Mouse (Mus musculus): ENCODE measurements around the gene Katnal1.

Gene Katnal1

DNA sequence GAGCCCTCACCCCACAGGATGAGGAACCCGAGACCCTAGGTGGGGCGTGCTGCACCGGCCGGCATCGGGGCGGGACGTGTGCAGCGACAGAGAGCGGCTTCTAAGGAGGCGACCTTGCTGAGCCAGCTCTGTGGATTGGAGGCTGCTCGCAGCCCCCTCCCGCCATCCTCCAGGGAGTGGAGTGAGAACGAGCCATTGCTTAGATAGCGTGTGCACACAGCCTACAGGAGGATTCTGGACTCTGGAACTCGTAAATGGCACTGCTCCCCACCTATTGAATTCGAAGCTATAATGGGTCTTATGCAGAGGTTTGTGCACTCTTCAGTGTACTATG is at the start of gene Katnal1:
Katnal1 (minus strand) TSS at position 205 of the 334 bp plus-strand sequence.
- DNase-seq (ENCODE audit: extremely low spot score, low read depth, low spot score): no peak

DNA sequence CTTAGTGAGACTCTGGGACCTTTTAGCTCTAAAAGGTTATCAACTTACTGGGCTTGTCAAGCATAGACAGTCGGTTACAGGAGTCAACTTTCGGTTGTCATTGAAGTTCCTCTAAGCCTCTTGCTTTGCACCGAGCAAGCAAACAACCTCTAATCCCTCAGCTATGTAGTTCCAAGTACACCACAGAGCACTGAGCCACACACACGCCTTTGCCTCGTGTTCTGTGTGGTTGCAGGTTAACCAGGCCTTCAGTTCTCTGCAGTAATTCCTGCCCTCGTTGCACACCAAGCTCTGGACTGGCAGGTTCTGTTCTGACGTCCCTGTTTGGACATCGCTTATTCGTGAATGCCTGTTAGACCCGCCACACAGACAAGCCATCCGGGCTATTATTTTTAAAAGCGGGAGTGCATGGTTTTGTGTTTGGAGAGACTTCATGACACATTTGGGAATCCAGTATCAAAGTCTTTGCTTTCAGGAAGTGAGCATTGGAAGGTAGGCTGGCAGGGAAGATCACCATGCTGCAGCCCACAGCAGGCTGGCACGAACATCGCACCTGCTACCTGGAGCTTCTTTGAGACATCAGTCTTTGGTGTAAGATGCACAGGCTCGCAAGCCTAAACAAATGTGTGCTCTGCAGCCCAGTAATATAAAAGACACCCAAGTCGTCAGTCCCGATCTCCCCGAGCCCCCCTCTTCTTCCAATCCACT is 49.5 kb upstream of the Katnal1 start:
- no peak for DNase-seq (ENCODE audit: extremely low spot score, low read depth, low spot score)

DNA sequence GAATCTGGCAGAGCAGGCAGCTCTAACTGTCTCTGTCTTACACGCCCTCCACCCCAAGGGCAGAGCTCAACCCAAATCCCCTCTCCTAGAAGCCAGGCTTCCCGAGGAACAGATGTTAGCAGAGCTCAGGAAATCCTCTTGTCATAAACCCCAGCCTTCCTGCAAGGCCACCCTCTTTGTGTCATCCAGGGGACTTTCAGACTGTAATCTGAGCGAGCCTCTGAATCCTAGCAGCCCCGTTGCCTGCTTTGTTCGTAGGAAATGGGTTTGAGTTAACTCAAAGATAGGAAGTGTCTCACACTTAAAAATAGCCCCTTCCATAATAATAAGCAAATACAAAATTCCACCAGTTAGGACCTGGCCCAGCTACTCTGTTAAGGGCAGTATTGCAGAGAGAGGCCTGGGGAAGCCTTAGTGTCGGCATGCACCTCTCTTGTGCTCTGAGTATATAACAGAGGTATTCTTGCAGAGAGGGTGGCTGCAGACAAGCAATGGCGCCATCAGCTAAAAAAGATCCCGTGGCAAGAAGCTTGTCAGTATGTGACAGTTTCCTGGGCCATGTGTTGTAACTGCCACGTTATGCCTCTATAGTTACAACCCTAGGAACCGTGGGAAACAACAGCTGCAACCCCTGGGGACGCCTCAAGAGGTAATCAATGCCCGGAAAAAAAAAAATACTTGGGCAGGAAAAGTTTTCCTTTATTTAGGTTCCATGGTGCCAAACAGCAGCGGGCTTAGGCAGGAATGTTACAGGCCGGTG is 48.8 kb upstream of the Katnal1 start:
- DNase-seq (ENCODE audit: extremely low spot score, low read depth, low spot score): no peak

DNA sequence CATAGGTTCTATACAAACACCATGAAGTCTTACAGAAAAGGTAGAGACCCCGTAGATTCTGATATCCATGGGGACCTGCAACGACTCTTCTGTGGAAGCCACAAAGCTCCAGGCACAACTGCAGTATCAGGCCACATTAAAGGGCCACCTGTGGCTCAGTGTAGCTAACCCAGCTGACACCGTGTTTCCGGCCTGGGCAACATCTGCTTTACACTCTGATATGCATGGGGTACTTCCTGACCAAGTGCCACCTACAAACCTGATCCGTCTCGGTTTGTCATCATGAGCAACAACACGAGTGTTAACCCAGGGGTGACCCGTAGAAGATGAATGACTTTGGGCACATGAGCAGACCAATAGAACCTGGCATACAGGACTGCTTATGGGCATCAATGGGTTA is 47.8 kb upstream of the Katnal1 start:
- DNase-seq (ENCODE audit: extremely low spot score, low read depth, low spot score): no peak

DNA sequence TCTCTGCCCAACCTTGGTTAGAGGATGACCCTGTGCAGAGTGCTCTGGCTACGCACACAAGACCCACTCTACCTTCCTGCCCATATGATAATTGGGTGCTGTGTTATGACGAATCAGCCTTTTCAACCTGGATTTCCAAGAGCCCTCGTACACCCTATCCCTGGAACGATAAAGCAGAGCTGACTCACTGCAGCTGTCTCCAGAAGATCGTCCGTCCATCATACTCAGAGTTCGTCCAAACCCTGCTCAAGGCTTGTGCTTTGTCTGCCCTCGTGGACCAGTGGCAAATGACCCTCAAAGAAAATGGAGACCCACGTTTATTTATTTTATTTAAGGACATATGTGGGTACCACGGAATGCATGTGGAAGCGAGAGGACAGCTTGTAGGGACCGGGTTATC is 45.9 kb upstream of the Katnal1 start:
- no peak for DNase-seq (ENCODE audit: extremely low spot score, low read depth, low spot score)

DNA sequence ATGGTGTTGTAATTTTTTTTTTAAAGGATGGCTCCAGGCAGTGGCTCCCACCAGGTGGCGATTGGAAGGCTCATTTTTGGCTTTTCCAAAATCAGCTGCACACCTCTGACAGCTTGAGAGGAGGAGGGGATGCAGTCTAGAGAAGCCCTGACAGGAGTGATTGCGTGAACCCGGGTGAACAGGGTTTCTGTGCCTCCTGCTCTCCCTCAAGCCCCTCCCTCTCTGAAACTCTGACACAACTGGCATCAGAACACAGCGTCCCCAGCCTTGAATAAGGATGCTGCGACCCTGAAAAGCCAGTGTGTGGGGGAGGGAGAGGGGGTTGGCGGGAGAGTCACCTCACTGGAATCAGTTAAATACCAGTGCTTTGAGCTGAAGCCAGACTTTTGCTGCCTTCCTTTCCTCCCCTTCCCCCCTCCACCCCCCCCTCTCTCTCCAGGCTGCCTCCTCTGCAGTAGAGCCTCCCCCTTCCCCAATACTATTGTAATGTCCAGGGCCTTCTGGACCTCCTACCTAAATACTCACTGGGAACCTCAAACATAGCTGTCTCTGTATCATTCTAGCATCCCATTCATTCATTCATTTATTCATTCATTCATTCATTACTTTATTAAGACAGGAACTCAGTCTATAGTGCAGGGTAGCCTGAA is 44.0 kb upstream of the Katnal1 start:
- no peak for DNase-seq (ENCODE audit: extremely low spot score, low read depth, low spot score)

DNA sequence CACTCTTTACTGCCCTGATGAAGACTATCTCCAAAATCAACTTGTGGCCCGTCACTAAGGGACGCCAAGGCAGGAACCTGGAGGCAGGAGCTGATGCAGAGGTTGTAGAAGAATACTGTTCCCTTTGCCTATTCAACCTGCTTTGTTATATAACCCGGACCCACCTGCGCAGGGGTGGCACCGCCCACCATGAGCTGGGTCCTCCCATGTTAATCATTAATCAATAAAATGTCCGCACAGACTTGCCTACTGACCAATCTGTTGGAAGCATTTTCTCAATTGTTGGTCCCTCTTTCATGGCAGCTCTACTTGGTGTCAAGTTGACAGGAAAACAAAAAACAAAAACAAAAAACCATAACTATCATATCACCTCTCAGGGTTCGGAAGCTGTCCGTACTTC is 43.0 kb upstream of the Katnal1 start:
- no peak for DNase-seq (ENCODE audit: extremely low spot score, low read depth, low spot score)

DNA sequence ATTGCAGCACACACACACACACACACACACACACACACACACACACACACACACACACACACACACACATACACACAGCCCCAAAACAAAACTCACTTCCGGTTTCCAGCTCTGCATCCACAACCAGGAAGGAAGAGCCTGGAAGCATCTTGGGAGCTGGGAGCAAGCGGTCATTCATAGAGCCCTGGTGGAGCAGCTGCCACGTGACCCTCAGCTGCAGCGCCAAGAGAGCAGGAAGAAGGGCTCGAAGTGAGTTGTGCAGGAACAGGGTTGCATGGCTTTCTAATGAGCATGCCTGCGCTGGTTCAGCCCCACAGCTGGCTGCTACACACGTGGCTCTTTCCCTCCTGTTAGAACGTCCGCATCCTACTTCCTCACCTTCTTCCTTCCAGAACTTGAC is 40.5 kb upstream of the Katnal1 start:
- no peak for DNase-seq (ENCODE audit: extremely low spot score, low read depth, low spot score)

DNA sequence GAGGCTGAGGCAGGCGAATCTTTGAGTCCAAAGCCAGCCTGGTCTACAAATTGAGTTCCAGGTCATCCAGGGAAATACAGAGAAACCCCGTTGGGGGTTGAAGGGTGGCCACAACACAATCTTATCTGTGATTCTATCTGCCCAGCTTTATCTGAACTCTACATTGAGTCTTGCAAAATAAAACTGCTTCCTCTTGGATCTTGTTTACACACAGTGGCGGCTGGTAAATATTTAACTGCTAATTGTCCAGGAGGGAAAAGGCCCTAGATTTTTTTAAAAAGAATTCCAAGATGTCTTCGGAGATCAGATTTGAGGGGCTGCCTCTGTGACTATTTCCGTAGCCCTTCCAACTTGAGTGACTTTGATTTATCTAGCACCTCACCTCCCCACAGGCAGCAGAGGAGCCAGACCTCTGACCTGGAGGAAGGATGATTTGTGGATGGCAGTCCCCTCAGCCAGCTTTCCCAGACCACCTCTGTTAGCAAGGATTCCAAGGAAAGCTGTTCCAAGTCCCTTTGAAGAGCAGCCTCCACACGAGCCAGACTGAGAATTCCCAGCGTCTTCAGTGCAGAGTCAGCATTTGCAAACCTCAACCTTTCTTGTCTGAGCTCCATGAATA is 39.9 kb upstream of the Katnal1 start:
- DNase-seq (ENCODE audit: extremely low spot score, low read depth, low spot score): no peak

DNA sequence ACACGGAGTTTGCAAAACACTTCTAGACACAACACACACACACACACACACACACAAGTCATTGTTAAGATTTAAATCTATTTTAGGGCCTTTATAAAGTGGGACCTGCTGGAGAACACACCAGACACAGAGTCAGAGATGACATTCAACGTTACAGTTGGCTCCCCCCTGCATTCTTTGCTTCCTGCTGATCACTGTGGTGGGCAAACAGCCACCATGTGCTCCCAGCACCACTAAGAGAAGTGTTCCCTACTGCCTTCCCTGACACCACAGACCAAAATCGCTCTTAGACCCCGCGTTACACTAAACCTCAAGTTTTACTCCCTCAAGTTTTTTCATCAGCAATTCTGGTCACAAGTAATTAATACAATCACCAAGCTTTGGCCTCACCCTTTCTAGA is 39.1 kb upstream of the Katnal1 start:
- DNase-seq (ENCODE audit: extremely low spot score, low read depth, low spot score): no peak

DNA sequence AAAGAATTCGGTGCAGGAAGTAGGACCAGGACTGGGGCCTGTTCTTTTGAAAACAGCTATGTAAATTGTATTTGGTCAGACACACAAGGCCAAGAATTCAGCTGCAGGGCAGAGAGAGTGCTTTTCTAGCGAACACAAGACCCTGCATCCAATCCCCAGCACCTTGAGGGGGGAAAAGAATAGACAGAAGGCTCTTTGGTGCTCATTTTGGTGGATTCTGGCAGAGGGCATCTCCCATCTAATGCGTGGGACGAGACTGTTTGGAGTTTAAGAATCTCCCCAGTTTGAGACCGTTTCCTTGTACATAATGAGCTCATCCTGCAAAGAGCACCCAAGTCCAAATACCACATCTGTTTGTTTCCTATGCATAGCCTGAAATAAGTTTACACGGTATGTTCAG is 37.3 kb upstream of the Katnal1 start:
- DNase-seq (ENCODE audit: extremely low spot score, low read depth, low spot score): no peak

DNA sequence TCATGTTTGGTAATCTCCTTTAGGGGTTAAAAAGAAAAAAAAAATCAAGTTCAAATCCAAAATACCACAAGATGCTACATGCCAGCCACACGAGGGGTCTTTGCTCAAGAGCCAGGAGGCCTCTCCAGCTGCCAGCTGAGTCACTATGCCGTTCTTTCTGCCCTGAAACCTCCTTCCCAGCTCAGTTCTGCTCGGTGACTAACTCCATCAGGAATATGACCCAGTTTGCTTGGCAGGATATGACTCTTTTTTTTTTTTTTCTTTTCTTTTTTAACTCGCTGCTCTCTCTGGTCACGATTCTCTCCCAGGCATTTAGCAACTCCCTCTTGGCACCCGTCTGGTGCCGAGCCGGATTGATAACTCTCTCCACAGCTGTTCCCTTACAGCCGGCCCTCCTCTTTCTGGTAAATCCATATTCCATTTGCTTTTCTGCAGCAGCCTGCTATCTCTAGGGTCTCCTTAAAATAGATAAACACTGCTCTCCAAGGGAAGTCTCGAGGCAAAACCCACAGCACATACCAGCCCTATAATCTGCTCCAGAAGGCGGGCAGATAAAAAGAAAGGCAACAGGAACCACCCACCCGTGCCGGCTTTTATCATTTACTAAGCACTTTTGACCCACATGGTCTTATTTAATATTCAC is 36.7 kb upstream of the Katnal1 start:
- DNase-seq (ENCODE audit: extremely low spot score, low read depth, low spot score): no peak

DNA sequence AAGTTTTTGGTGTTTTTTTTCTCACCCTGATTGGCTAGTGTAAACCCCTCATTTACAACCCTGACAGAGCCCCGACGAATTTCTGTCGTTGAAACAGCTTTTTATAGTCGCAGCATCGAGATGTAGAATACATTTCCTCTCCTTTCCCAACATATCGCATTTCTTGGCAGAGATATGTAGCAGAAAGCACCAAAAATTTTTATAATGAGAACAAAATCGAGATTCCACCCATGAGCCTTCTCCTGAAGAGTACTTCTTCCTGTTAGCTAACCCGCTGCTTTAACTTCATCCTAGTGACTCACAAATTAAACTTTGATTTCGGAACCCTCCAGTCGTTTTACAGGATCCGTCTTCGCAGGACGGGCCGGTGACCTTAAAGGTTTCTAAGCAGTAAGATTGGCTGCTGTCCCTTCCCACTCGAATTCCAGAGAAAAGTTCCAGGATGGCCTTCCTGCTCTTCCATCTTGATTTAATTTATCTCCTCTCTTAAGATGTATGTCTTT is 36.0 kb upstream of the Katnal1 start:
- no peak for DNase-seq (ENCODE audit: extremely low spot score, low read depth, low spot score)

DNA sequence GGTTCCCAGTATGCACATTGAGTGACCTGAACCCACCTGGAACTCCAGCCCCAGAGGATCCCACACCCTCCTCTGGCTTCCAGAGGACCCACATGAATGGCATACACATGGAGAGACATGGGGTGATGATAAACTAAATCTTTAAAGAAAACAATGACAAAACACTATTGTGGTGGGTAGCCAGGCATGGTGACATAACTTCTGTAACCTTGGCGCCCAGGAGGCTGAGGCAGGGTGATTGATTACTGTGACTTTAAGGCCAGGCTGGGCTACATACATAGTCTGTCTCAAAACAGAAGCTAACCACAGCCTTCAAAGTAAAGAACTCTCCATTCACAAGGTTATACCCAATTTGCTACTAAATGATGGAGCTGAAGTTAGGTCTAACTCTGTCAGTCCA is 35.1 kb upstream of the Katnal1 start:
- DNase-seq (ENCODE audit: extremely low spot score, low read depth, low spot score): no peak

DNA sequence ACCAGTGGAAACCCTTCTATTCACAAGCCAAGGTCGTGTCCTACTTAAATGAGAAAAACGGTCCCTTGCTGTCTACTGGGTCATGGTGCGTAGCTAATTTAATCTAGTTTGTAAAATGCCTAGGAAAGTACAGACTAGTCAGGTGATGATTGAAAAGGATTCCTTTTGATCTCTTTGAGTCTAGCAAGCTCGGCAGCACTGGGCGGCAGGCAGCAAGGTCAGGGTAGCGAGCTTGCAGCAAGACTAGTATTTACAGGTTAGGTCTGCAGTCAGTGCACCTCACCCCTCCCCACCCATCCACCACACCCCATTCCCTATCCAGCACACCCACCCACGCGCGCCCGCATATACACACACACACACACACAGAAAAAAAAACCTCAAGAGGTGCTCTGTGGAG is 31.1 kb upstream of the Katnal1 start:
- DNase-seq (ENCODE audit: extremely low spot score, low read depth, low spot score): no peak

DNA sequence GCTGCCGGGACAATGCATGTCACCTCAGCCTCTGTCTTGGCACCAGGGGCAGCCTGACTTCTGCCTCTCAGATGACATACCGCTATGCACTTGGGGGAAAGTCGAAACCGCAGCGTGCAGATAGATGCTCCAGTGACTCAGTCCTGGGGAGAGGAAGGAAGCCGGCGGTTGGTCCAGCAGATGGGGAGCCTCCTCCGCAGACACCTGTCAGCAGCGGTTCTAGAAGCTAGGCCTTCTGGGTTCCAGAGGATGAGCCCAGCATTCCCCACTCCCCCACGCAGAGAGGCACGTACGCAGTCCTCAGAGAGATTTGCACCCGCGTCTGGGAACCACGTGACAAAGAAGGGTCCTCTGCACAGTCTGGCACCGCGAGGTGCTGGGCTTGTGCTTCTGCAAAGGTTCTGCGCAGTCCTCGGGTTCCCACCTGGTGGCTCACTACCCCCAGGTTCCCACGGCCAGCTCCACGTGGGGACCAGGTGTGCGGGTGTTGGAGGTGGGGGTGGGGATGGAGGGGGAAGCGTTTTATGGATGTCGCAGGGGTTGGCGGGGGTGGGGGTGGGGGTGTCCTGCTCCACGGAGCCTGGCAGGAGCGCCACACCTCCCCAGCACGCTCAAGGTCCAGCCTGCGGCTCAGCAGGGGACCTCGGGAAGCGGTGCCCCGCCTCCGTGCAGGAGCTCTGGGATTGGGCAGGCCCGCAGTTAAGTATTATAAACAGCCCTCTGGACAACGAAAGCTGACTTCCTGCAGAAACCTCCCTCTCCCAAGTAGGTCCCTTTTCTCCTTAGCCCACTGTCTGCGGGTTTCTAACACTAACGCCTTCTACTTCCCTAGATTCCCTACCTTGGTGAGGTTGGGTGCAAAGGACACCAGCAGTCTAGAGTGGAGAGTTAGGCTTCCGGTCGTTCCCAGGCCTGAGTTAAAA is 30.2 kb upstream of the Katnal1 start:
- no peak for DNase-seq (ENCODE audit: extremely low spot score, low read depth, low spot score)

DNA sequence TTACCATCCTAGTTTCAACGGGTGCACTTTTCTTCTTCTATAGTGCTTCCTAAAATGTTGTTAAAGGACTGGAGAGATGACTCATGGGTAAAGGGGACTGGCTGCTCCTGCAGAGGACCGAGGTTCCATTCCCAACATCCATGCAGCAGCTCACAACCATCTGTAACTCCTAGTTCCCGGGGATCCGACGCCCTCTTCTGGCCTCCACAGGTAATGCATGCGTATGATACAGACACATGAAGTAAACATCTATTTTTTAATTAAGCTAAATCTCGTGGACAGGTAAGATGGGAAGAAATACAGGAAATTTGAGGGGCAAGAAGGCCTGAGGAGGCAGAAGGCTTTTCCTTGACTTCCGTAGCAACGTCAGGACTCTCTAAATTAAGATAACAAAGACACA is 29.2 kb upstream of the Katnal1 start:
- no peak for DNase-seq (ENCODE audit: extremely low spot score, low read depth, low spot score)

DNA sequence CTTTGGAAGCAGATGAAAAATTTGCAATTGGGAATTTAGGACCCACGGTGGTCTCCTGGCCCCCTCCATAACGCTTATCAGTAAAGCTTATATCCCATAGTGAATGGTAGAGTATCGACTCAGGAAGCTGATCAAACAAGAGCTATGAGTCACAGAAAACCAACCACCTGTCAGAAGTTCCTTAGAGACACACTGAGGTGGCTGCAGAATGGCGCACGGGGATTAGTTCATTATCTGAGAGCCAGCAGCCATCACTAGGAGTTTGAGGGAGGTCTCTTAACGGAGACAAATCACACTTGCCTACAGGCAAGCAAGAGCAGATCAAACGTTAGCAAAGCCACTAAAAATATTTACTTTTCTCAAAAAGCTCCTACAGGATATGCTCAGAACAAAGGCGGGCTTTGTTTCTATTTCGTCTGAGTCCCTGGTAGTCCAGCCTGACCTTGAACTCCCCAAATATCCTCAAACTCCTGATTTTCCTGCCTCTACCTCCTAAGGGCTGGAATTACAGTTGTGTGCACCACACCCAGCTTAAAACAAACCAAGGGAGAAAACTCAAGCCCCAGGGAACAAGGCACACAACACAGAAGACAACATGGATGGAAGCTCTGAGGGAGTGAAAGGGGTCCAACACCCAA is 27.9 kb upstream of the Katnal1 start:
- no peak for DNase-seq (ENCODE audit: extremely low spot score, low read depth, low spot score)

DNA sequence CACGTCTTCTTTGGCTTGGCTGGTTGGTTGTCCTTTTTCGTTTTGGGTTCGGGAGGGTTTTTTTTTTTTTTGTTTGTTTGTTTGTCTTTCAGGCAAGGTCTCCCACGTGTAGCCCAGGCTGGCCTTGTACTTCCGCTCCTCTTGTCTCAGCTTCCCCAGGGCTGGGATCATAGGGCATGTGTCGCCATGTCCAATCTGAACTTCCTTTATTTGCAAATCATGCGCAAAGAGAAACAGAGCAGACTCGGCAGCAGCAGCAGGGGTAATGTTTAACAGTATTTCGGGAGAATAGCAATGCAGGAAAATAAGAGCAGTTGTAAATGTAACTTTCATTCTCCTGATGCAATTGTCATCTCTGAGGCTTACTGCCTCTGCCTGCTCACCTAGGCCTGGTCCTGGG is 27.0 kb upstream of the Katnal1 start:
- DNase-seq (ENCODE audit: extremely low spot score, low read depth, low spot score): no peak

DNA sequence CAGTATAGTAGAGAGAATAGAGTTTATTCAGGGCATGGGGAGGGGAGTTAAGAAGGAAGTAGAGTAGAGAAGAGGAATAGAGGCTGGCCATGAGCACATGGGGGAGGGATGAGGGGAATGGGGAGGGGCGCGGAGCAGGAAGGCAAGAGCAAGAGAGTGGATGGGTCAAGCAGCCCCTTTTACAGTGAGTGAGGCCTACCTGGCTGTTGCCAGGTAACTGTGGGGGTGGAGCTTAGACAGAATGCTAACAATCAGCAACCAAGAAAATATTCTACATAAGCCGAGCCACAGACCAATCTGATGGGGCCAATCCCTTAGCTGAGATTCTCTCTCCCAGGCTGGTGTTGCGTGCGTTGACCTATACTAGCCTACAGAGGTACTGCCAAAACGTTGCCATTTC is 26.5 kb upstream of the Katnal1 start:
- DNase-seq (ENCODE audit: extremely low spot score, low read depth, low spot score): no peak
